Mouse (Mus musculus): Measurements from ENCODE around the gene Cldn6.

- TF ChIP-seq CTCF (IDR thresholded peaks at IDR 0.05; ENCODE audit: low read depth) = 0 out of 2 replicates have a peak, but pooled peaks have one; percentile 15
- TF ChIP-seq EP300 (IDR thresholded peaks at IDR 0.05; ENCODE audit: low read depth) = no peak
Measured at GRCm38 (mm10) chr17:23675564-23676281, 3.3 kb upstream of the Cldn6 start.
